9 mouse cellular contexts compared by ENCODE assay signal in the genomic region with DNA sequence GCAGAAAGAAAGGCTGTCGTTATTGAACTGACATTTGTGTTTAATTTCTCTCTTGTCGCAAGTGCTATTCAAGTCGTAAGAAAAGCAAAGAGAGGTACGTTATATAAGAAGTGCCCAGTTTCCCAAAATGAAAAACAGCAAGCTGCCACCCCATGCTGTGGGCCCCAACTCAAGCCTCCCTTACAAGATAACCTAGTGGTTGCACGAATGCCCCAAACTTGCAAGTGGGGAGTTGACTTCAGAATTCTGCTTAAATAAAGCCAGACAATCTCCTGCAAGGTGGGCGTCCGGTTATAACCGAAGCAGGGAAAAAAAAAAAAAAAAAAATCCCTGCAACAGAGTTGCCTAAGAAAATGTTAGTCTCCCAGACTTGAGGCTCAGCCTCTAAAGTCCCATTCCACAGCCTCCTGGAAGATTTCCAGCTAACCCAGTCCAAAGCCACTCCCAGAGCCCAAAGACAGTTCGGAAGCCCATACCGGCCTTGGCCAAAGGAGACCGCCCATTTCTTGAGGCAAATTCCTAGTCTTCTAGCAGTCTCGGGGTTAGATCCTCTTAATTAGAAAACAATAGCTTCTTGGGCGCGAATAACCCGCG. TPM values are rescaled to one million over a fixed set of nuclear protein-coding genes. Genes with fewer than 3 reads are reported as not detected.
A peak's percentile ranks its signal among the peaks of the same experiment; 100 is the strongest.
DNase-seq lines count a peak whose midpoint lies in the region; ATAC-seq and TF ChIP-seq lines count a peak whose summit lies in the region.
"Had no signal": no experiment of that assay in that cellular context is flagged by ENCODE, and none has a peak within 500 bp of the region (broad histone marks: within the 10 kb centered on the region; RNA-seq: fewer than 3 reads in every experiment).

No protein-coding gene starts in this region.

- no peak for ATAC-seq in hindbrain, embryonic 11.5 days (ENCODE audit: low FRiP score)
- no peak for ATAC-seq in midbrain, embryonic 11.5 days (ENCODE audit: low FRiP score)
- ATAC-seq in activated CD4-positive, CD25-positive, alpha-beta regulatory T cell, adult 4 months = no peak

- 0 out of 2 replicates have a peak overlapping the region, but pooled peaks have one; percentile 56 for H3K27ac ChIP-seq in heart, embryonic 10.5 days
- no peak overlapping the region for H3K27ac ChIP-seq in heart, adult 2 months
- H3K27ac ChIP-seq in bone marrow macrophage, adult 2 months (ENCODE audit: insufficient read depth, low read depth, low read length) = no peak overlapping the region
- H3K27ac ChIP-seq in hindbrain, embryonic 11.5 days (ENCODE audit: low read depth, low read length) = no peak overlapping the region
- no peak overlapping the region for H3K27ac ChIP-seq in midbrain, embryonic 11.5 days (ENCODE audit: low read depth, low read length)

- peaks cover 27% of the 10 kb centered on the region for H3K4me1 ChIP-seq in heart, embryonic 10.5 days
- H3K4me1 ChIP-seq in heart, adult 2 months (ENCODE audit: control insufficient read depth, insufficient read depth, low read length) = no peaks in the 10 kb centered on the region
- H3K4me1 ChIP-seq in bone marrow macrophage, adult 2 months (ENCODE audit: control insufficient read depth, insufficient read depth, low read length) = no peaks in the 10 kb centered on the region
- H3K4me1 ChIP-seq in hindbrain, embryonic 11.5 days (replicated peaks; ENCODE audit: control insufficient read depth, insufficient read depth, low read length) = 0 out of 2 replicates have a peak, but pooled peaks cover 8% of the 10 kb centered on the region
- H3K4me1 ChIP-seq in midbrain, embryonic 11.5 days (ENCODE audit: control insufficient read depth, insufficient read depth, low read length) = peaks cover 8% of the 10 kb centered on the region

- no peaks in the 10 kb centered on the region for H3K36me3 ChIP-seq in heart, embryonic 10.5 days
- no peaks in the 10 kb centered on the region for H3K36me3 ChIP-seq in heart, adult 2 months (ENCODE audit: control insufficient read depth, insufficient read depth, low read length)
- H3K36me3 ChIP-seq in hindbrain, embryonic 11.5 days (ENCODE audit: control insufficient read depth, insufficient read depth, low read length) = no peaks in the 10 kb centered on the region
- H3K36me3 ChIP-seq in midbrain, embryonic 11.5 days (ENCODE audit: control insufficient read depth, insufficient read depth, low read length) = no peaks in the 10 kb centered on the region

- no peak for TF ChIP-seq CTCF in heart, adult 2 months (IDR thresholded peaks at IDR 0.05)
- no peak for TF ChIP-seq CTCF in bone marrow macrophage, adult 2 months (IDR thresholded peaks at IDR 0.05; ENCODE audit: low read depth, low read length)

- TF ChIP-seq POLR2A in heart, adult 2 months (IDR thresholded peaks at IDR 0.05; ENCODE audit: insufficient read depth, low read depth, low read length) = no peak
- TF ChIP-seq POLR2A in bone marrow macrophage, adult 2 months (IDR thresholded peaks at IDR 0.05; ENCODE audit: borderline replicate concordance, low read depth, low read length) = no peak

- no peaks in the 10 kb centered on the region for H3K79me2 ChIP-seq in heart, adult 2 months (replicated peaks; ENCODE audit: control insufficient read depth, insufficient read depth, low read length)

- no peaks in the 10 kb centered on the region for H3K9me3 ChIP-seq in heart, embryonic 10.5 days
- H3K9me3 ChIP-seq in hindbrain, embryonic 11.5 days (ENCODE audit: control insufficient read depth, low read length) = no peaks in the 10 kb centered on the region
- H3K9me3 ChIP-seq in midbrain, embryonic 11.5 days (ENCODE audit: control insufficient read depth, low read length) = peaks cover 2% of the 10 kb centered on the region; the same call in 1 of the 2 replicates

- peak overlapping the region; percentile 62 for H3K4me3 ChIP-seq in heart, embryonic 10.5 days
- no peak overlapping the region for H3K4me3 ChIP-seq in heart, adult 2 months
- peak overlapping the region; percentile 18 for H3K4me3 ChIP-seq in bone marrow macrophage, adult 2 months (ENCODE audit: insufficient read depth, low read length)
- H3K4me3 ChIP-seq in hindbrain, embryonic 11.5 days (ENCODE audit: low read depth, low read length) = peak overlapping the region; percentile 20
- H3K4me3 ChIP-seq in midbrain, embryonic 11.5 days (ENCODE audit: low read depth, low read length) = peak overlapping the region; percentile 24

- intact Hi-C loops in heart, adult 2 months (cut with DNase I) = no loop called here

- 4% methylated on average over 16 of the region's 16 CpGs for WGBS in heart, embryonic 10.5 days
- WGBS in heart, adult 2 months = 31% methylated on average over 16 of the region's 16 CpGs
- WGBS in hindbrain, embryonic 11.5 days = 4% methylated on average over 16 of the region's 16 CpGs
- 3% methylated on average over 16 of the region's 16 CpGs for WGBS in midbrain, embryonic 11.5 days

- DNase-seq in heart, embryonic 10.5 days (ENCODE audit: low spot score) = no peak
- DNase-seq in heart, adult 2 months = no peak
- peak; percentile 52 for DNase-seq in hindbrain, embryonic 11.5 days (ENCODE audit: low spot score)
- peak; percentile 93 for DNase-seq in midbrain, embryonic 11.5 days (ENCODE audit: low spot score, missing footprints)
- no peak for DNase-seq in spleen, postnatal 36 days (ENCODE audit: low spot score in 2 of 2)
- DNase-seq in ovary, postnatal 14 days (ENCODE audit: low spot score) = no peak

- no peak overlapping the region for H3K9ac ChIP-seq in heart, adult 2 months (ENCODE audit: low read depth, low read length)
- no peak overlapping the region for H3K9ac ChIP-seq in hindbrain, embryonic 11.5 days (ENCODE audit: low read depth, low read length)
- peak overlapping the region; percentile 36 for H3K9ac ChIP-seq in midbrain, embryonic 11.5 days (ENCODE audit: low read length)

- H3K27me3 ChIP-seq in heart, embryonic 10.5 days (ENCODE audit: insufficient read depth, poor library complexity, severe bottlenecking) = peaks cover 65% of the 10 kb centered on the region
- peaks cover 19% of the 10 kb centered on the region for H3K27me3 ChIP-seq in heart, adult 2 months (ENCODE audit: control insufficient read depth, insufficient read depth, low read length)
- peaks cover 53% of the 10 kb centered on the region for H3K27me3 ChIP-seq in hindbrain, embryonic 11.5 days (ENCODE audit: control insufficient read depth, insufficient read depth, low read length)
- peaks cover 62% of the 10 kb centered on the region for H3K27me3 ChIP-seq in midbrain, embryonic 11.5 days (ENCODE audit: control insufficient read depth, insufficient read depth, low read length)

- H3K4me2 ChIP-seq in hindbrain, embryonic 11.5 days (replicated peaks; ENCODE audit: low read depth, low read length) = peak overlapping the region; percentile 43
- H3K4me2 ChIP-seq in midbrain, embryonic 11.5 days = peak overlapping the region; percentile 53

- TF ChIP-seq EP300 in heart, adult 2 months (IDR thresholded peaks at IDR 0.05; ENCODE audit: insufficient read depth, low read depth, low read length) = no peak

RNA-seq across cellular contexts. Expression of a gene that starts 8.5 kb away (rescaled TPM):
- not detected in 2 replicates for polyA plus RNA-seq in heart, embryonic 10.5 days (2016; fragmentation: Nextera tagmentation; extraction: Ambion mirVana)
- total RNA-seq in heart, adult 2 months (2021) = not detected
- not detected in 2 replicates for polyA plus RNA-seq in heart, adult 2 months (2012; rRNA removed)
- not detected in 2 replicates for polyA plus RNA-seq in bone marrow macrophage, adult 2 months (2012; ENCODE audit: insufficient read depth, insufficient read length, missing spikeins)
- polyA plus RNA-seq in hindbrain, embryonic 11.5 days (2014; fragmentation: Nextera tagmentation; extraction: Ambion mirVana) = 3.0 and 3.7 TPM in 2 replicates
- polyA plus RNA-seq in midbrain, embryonic 11.5 days (2014; fragmentation: Nextera tagmentation; extraction: Ambion mirVana) = 2.8 and 3.3 TPM in 2 replicates
- polyA plus RNA-seq in activated CD4-positive, CD25-positive, alpha-beta regulatory T cell, adult 4 months (2017; shearing (Covaris generic)) = not detected
- total RNA-seq: megakaryocyte progenitor cell, adult 5-6 weeks had no signal

RNA-seq across cellular contexts. Expression of a gene that starts 44.5 kb away (rescaled TPM):
- polyA plus RNA-seq in heart, embryonic 10.5 days (2016; fragmentation: Nextera tagmentation; extraction: Ambion mirVana) = 73.2 and 80.8 TPM in 2 replicates
- total RNA-seq in heart, adult 2 months (2021) = 10 to 100 TPM; 37.8 to 39.0 TPM
- 6.9 and 15.9 TPM in 2 replicates for polyA plus RNA-seq in heart, adult 2 months (2012; rRNA removed)
- 60.5 and 62.8 TPM in 2 replicates for polyA plus RNA-seq in bone marrow macrophage, adult 2 months (2012; ENCODE audit: insufficient read depth, insufficient read length, missing spikeins)
- polyA plus RNA-seq in hindbrain, embryonic 11.5 days (2014; fragmentation: Nextera tagmentation; extraction: Ambion mirVana) = 97.6 and 100 TPM in 2 replicates
- 99.2 and 101 TPM in 2 replicates for polyA plus RNA-seq in midbrain, embryonic 11.5 days (2014; fragmentation: Nextera tagmentation; extraction: Ambion mirVana)
- 100 to 1,000 TPM in 1 of 2 experiments, 10 to 100 TPM in 1; 79.2 to 103 TPM for polyA plus RNA-seq in activated CD4-positive, CD25-positive, alpha-beta regulatory T cell, adult 4 months (2017; shearing (Covaris generic))

RNA-seq across cellular contexts. Expression of a gene that starts 49.1 kb away (rescaled TPM):
- polyA plus RNA-seq in heart, embryonic 10.5 days (2016; fragmentation: Nextera tagmentation; extraction: Ambion mirVana) = 15.1 and 16.6 TPM in 2 replicates
- total RNA-seq in heart, adult 2 months (2021) = 10 to 100 TPM; 24.0 to 27.8 TPM
- 11.4 and 24.5 TPM in 2 replicates for polyA plus RNA-seq in heart, adult 2 months (2012; rRNA removed)
- polyA plus RNA-seq in bone marrow macrophage, adult 2 months (2012; ENCODE audit: insufficient read depth, insufficient read length, missing spikeins) = 15.3 and 18.0 TPM in 2 replicates
- polyA plus RNA-seq in hindbrain, embryonic 11.5 days (2014; fragmentation: Nextera tagmentation; extraction: Ambion mirVana) = 10.7 and 12.7 TPM in 2 replicates
- polyA plus RNA-seq in midbrain, embryonic 11.5 days (2014; fragmentation: Nextera tagmentation; extraction: Ambion mirVana) = 10.7 and 11.7 TPM in 2 replicates
- polyA plus RNA-seq in activated CD4-positive, CD25-positive, alpha-beta regulatory T cell, adult 4 months (2017; shearing (Covaris generic)) = 1 to 10 TPM; 5.9 to 7.6 TPM

RNA-seq across cellular contexts. Expression of a gene that starts 49.2 kb away (rescaled TPM):
- 9.7 and 12.0 TPM in 2 replicates for polyA plus RNA-seq in heart, embryonic 10.5 days (2016; fragmentation: Nextera tagmentation; extraction: Ambion mirVana)
- total RNA-seq in heart, adult 2 months (2021) = 10 to 100 TPM; 11.9 to 14.3 TPM
- polyA plus RNA-seq in heart, adult 2 months (2012; rRNA removed) = 2.5 and 4.7 TPM in 2 replicates
- 24.1 and 25.4 TPM in 2 replicates for polyA plus RNA-seq in bone marrow macrophage, adult 2 months (2012; ENCODE audit: insufficient read depth, insufficient read length, missing spikeins)
- 23.0 and 23.8 TPM in 2 replicates for polyA plus RNA-seq in hindbrain, embryonic 11.5 days (2014; fragmentation: Nextera tagmentation; extraction: Ambion mirVana)
- polyA plus RNA-seq in midbrain, embryonic 11.5 days (2014; fragmentation: Nextera tagmentation; extraction: Ambion mirVana) = 21.4 and 25.5 TPM in 2 replicates
- 10 to 100 TPM; 14.5 to 29.3 TPM for polyA plus RNA-seq in activated CD4-positive, CD25-positive, alpha-beta regulatory T cell, adult 4 months (2017; shearing (Covaris generic))

Comparison
In these comparisons a context has a peak if more than half of its experiments do, and no peak if none do; other contexts are left out.
1. DNase-seq: peak in hindbrain, embryonic 11.5 days (single experiment) and midbrain, embryonic 11.5 days (single experiment); none in heart, embryonic 10.5 days (single experiment), heart, adult 2 months (0 of 2), spleen, postnatal 36 days (0 of 2) and ovary, postnatal 14 days (single experiment).